Mouse (Mus musculus): ENCODE data around the gene Zfp566.

Zfp566 gene

GRCm38 (mm10) chr7:30086524-30086923, 3.8 kb downstream of the Zfp566 start:
- no peak for TF ChIP-seq GATA4 (IDR thresholded peaks at IDR 0.05; ENCODE audit: insufficient replicate concordance, low read length)

DNA sequence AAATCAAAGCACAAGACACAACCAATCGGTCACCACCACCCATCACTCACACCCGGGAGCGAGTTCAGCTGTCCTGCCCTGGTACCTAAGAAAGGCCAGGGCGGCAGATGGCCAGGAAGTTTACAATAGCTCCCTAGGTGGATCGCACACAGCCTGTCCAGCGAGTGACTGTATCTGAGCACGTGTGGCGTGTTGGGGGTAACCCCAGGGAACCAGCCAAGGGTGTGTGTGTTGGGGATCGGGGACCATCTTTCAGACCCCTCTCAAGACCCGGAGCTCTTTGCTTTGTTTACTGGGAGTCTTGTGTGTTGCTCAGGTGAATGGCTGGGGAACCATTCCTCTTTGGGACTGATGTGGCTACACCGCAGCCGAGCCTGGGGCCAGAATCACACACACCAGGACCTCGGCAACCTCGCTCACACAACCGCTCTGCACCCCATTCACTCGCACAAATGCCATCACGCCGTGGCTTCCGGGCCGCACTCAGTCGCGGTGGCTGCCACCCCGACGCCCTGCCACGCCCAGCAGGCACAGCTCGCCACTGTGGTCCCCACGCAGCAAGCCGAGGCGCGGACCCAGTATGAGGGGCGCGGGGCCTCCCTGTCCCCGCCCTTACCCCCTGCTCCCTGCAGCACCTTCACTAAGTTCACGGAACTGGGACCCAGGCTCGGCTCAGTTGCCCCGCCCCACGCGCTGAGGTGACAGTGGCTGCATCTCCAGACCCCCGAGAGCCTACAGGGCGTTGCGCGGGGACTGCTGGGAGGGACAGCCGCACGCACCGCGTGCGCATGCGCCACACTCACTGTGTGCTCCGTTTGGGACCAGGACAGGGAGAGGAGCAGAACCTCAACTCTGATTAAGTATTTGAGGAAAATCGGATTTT, 17.9 kb downstream of the Zfp566 start, which contains the start of gene Zfp82:
Gene Zfp82, minus strand, starts transcription at position 755 of the 883 bp plus-strand sequence.
- no peak for TF ChIP-seq GATA4 (IDR thresholded peaks at IDR 0.05; ENCODE audit: insufficient replicate concordance, low read length)

GRCm38 (mm10) chr7:30064622-30065021, 25.7 kb downstream of the Zfp566 start:
- no peak for TF ChIP-seq GATA4 (IDR thresholded peaks at IDR 0.05; ENCODE audit: insufficient replicate concordance, low read length)

GRCm38 (mm10) chr7:30062478-30062877, 27.8 kb downstream of the Zfp566 start:
- TF ChIP-seq GATA4 (IDR thresholded peaks at IDR 0.05; ENCODE audit: insufficient replicate concordance, low read length), result no peak

DNA sequence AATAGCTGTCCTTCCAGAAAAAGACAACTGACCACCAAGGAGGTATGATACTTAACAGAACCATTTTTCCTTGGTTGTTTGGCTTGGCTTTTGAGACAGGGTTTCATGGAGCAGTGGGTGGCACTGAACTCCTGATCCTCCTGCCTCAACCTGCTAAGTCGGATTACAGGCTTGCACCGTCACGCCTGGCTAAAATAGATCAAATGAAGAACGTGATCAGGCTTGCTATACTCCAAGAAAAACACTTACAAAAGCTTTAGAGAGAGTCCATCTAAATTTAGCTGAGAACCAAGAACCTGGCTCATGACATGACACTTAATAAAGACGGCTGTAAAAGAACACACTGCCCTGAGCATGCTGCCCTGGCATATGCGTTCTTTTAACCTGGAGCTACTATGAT, 30.0 kb downstream of the Zfp566 start:
- no peak for TF ChIP-seq GATA4 (IDR thresholded peaks at IDR 0.05; ENCODE audit: insufficient replicate concordance, low read length)

DNA sequence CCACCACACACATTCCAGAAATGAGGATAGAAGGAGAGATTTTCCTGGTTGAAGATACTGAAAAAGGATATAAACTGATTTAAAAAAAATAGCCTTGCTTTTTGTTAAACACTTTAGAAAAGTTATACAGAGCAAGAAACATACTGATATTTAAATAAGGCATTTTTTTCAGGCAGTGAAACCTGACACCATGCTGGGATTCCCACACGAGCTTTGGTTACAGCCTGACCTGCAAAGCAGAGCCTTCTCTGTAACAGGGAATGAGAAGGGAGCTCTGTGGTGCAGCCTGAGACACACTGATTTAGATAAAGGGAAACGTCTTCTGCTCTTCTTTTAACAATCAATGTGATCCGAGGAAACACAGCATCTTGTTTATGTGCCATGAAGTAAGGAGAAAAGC, 36.7 kb downstream of the Zfp566 start:
- no peak for TF ChIP-seq GATA4 (IDR thresholded peaks at IDR 0.05; ENCODE audit: insufficient replicate concordance, low read length)

DNA sequence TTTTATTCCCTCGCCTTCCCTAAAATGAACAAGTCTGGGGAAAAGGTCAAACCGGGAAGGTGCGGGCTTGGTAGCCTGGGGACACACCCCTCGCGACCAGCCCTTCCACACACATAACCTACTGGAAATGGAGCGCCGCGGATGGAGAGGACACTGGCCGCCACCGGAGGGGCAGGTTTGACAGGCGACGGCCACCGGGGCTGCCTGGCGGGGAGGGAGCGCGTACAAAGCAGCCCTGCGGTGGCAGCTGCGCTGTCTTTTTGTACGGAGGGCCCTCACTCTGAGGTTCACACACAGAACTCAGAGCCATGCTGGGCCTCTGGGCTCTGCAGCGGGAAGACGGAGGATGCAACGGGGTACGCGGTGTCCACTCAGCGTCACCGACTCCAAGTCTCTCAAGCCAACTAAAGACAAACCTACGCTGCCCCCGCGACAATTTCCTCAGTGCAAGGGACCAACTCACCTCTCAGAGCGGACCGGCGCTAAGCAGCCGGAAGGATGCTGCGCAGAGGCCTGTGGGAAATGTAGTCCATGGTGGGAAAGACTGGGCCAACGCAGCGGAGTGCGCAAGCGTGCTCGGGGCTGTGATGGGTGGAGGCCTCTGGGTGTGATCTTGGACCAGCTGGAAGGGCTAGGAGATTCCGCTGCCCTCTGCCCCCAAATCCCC, 39.3 kb downstream of the Zfp566 start, which contains the start of gene Zfp14:
Gene Zfp14, minus strand, starts transcription at position 499 of the 667 bp plus-strand sequence.
- TF ChIP-seq GATA4 (IDR thresholded peaks at IDR 0.05; ENCODE audit: insufficient replicate concordance, low read length), result no peak

- TF ChIP-seq GATA4 (IDR thresholded peaks at IDR 0.05; ENCODE audit: insufficient replicate concordance, low read length), result no peak
Observed at GRCm38 (mm10) chr7:30048126-30048525, 42.2 kb downstream of the Zfp566 start.

DNA sequence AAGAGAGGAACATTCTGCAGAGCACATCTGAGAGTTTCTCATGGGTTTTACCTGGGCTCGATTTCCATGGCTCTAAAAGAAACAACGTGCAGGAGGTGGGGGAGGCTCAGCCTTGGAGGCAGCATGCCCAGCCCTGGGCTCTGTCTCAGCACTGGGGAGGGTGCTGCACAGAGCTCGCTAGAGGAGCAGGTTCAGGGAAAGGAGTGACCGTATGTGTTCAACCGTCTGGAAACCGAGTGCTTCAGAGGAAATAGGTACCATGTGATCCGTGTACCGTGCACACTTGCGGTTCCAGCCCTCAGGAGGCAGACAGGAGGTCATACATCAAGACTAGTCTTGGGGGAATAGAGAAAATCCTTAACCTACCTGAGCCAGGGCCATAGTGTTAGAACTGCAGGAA, 46.0 kb downstream of the Zfp566 start:
- no peak for TF ChIP-seq GATA4 (IDR thresholded peaks at IDR 0.05; ENCODE audit: insufficient replicate concordance, low read length)

DNA sequence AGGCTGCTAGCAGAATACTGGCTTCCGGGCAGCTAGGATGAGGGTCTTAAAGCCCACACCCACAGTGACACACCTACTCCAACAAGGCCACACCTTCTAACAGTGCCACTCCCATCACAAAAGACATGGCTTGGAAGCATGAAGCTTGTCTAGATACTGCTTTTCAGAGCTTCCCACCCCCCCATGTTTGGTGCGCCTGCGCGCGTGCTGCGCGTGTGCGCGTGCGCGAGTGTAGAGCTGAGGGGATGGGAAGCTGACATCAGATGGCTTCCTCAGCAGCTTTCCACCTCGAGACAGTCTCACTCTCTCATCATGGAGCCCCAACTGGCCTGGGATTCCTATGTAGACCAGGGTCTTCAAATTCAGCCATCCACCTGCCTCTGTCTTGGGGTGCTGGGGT, 56.0 kb downstream of the Zfp566 start:
- no peak for TF ChIP-seq GATA4 (IDR thresholded peaks at IDR 0.05; ENCODE audit: insufficient replicate concordance, low read length)

GRCm38 (mm10) chr7:30031379-30031778, 58.9 kb downstream of the Zfp566 start:
- TF ChIP-seq GATA4 (IDR thresholded peaks at IDR 0.05; ENCODE audit: insufficient replicate concordance, low read length), result no peak

DNA sequence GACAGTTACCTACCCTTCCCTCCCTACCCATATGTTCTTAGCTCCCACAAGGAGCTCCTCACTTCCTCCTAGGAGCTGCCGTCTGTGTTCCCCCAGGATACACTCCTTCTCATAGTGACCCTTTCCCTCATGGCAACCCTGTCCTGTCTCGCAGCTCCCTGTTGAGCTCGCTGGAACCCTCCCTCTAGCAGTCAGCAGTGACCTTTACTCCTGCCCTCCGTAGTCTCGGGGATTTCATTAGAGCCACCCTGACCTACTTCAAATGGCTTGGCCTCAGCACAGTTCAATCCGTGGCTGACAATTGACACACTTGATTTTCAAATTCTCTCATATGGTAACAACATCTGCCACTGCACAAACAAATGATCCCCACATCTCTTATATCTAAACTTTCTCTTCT, 59.6 kb downstream of the Zfp566 start:
- TF ChIP-seq GATA4 (IDR thresholded peaks at IDR 0.05; ENCODE audit: insufficient replicate concordance, low read length), result no peak

DNA sequence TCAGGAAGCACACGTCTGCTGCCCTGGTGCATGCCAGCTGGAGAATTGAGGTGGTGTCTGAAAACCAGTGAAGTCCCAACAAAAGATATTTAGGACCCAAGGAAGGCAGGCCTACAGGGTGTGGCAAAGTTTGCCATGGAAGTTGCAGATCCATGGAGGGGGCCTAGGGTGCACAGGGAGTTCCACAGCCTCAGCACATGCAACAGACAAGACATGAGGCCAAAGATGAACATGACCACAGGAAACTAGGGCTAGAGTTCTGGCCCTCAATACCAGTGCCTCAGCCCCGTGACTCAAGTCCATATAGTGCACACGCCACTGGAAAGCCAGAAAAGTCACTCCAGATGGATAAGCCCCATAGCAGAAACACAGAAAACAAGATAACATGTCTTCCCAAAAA, 61.8 kb downstream of the Zfp566 start:
- no peak for TF ChIP-seq GATA4 (IDR thresholded peaks at IDR 0.05; ENCODE audit: insufficient replicate concordance, low read length)
